Mouse (Mus musculus) liver, embryonic 14.5 days (tissue): ENCODE results near the gene Gp5.

Experiments
- CTCF ChIP-seq: IDR thresholded peaks from 2 replicates; pipeline ENCODE4 v1.5.1; 2016; ENCODE audit warnings: antibody characterized with exemption, low read depth, control low read depth
- EP300 ChIP-seq: IDR thresholded peaks from 2 replicates; pipeline ENCODE4 v1.6.1; 2016; ENCODE audit warnings: antibody characterized with exemption, low read depth

- TF ChIP-seq EP300 (no peak), CTCF (no peak)
Observed at GRCm38 (mm10) chr16:30265611-30266010, 45.0 kb downstream of the Gp5 start.
